ENCODE assay signal across 11 mouse cellular contexts in the genomic region with DNA sequence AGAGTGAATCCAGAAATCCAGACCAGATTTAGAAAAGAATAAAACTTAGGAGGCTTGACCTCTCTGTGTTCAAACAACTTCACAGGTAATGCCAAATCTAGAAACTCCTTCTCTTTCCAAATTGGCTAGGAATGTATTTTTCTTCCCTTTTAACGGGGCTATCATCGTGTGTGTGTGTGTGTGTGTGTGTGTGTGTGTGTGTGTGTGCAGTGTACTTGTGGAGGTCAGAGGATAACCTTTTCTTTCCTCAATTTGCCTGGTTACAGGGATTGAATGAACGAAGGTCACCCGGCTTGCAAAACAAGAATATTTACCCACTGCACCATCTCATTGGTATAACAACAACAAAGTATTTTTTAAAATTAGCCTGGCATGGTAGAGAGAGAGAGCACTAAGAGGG. TPM values are rescaled to one million over a fixed set of nuclear protein-coding genes. Genes with fewer than 3 reads are reported as not detected.
DNase-seq lines count a peak whose midpoint lies in the region; ATAC-seq and TF ChIP-seq lines count a peak whose summit lies in the region.
"Had no signal": no experiment of that assay in that cellular context is flagged by ENCODE, and none has a peak within 500 bp of the region (broad histone marks: within the 10 kb centered on the region; RNA-seq: fewer than 3 reads in every experiment).

No protein-coding gene starts in this region.

- H3K9ac ChIP-seq in hindbrain, postnatal 0 days (replicated peaks; ENCODE audit: low read length): no peak overlapping the region
- H3K9ac ChIP-seq in lung, postnatal 0 days (replicated peaks; ENCODE audit: low read depth): no peak overlapping the region
- no peak overlapping the region for H3K9ac ChIP-seq in intestine, postnatal 0 days (ENCODE audit: low read depth, low read length)
- H3K9ac ChIP-seq in stomach, embryonic 16.5 days (ENCODE audit: low read length): no peak overlapping the region
- H3K9ac ChIP-seq: midbrain, embryonic 15.5 days had no signal

- 81% methylated on average over 4 of the region's 4 CpGs for WGBS in hindbrain, embryonic 10.5 days
- 81% methylated on average over 4 of the region's 4 CpGs for WGBS in hindbrain, postnatal 0 days
- 53% methylated on average over 3 of the region's 4 CpGs for whole genome bisulfite sequencing in lung, postnatal 0 days
- 65% methylated on average over 4 of the region's 4 CpGs for WGBS in intestine, postnatal 0 days
- 70% methylated on average over 4 of the region's 4 CpGs for WGBS in stomach, embryonic 16.5 days

- no peaks in the 10 kb centered on the region for H3K36me3 ChIP-seq in hindbrain, embryonic 10.5 days
- H3K36me3 ChIP-seq in hindbrain, postnatal 0 days (ENCODE audit: insufficient read depth, low read length): no peaks in the 10 kb centered on the region
- no peaks in the 10 kb centered on the region for H3K36me3 ChIP-seq in lung, postnatal 0 days (ENCODE audit: insufficient read depth, low read length)
- H3K36me3 ChIP-seq in intestine, postnatal 0 days (ENCODE audit: control insufficient read depth, insufficient read depth): no peaks in the 10 kb centered on the region
- no peaks in the 10 kb centered on the region for H3K36me3 ChIP-seq in stomach, embryonic 16.5 days (ENCODE audit: control insufficient read depth, insufficient read depth, low read length)
- H3K36me3 ChIP-seq: midbrain, embryonic 15.5 days had no signal

- H3K27me3 ChIP-seq in hindbrain, embryonic 10.5 days (ENCODE audit: insufficient read depth, poor library complexity, severe bottlenecking): peaks cover 30% of the 10 kb centered on the region
- H3K27me3 ChIP-seq in hindbrain, postnatal 0 days (ENCODE audit: insufficient read depth, low read length): no peaks in the 10 kb centered on the region
- H3K27me3 ChIP-seq in lung, postnatal 0 days (replicated peaks; ENCODE audit: insufficient read depth, low read length): no peaks in the 10 kb centered on the region
- H3K27me3 ChIP-seq in intestine, postnatal 0 days (replicated peaks; ENCODE audit: control insufficient read depth, insufficient read depth, low read length): no peaks in the 10 kb centered on the region
- no peaks in the 10 kb centered on the region for H3K27me3 ChIP-seq in stomach, embryonic 16.5 days (ENCODE audit: control insufficient read depth, insufficient read depth, low read length)

- TF ChIP-seq CTCF in hindbrain, postnatal 0 days (IDR thresholded peaks at IDR 0.05; ENCODE audit: low read depth): no peak
- no peak for TF ChIP-seq CTCF in lung, postnatal 0 days (IDR thresholded peaks at IDR 0.05)
- TF ChIP-seq CTCF in intestine, postnatal 0 days (IDR thresholded peaks at IDR 0.05; ENCODE audit: low read depth): no peak

- peaks cover 13% of the 10 kb centered on the region for H3K4me1 ChIP-seq in hindbrain, embryonic 10.5 days (replicated peaks)
- H3K4me1 ChIP-seq in hindbrain, postnatal 0 days (ENCODE audit: insufficient read depth, low read length): 0 out of 2 replicates have a peak, but pooled peaks cover 6% of the 10 kb centered on the region
- H3K4me1 ChIP-seq in lung, postnatal 0 days (ENCODE audit: insufficient read depth, low read depth, low read length): no peaks in the 10 kb centered on the region
- 0 out of 2 replicates have a peak, but pooled peaks cover 4% of the 10 kb centered on the region for H3K4me1 ChIP-seq in intestine, postnatal 0 days (replicated peaks; ENCODE audit: control insufficient read depth, insufficient read depth, low read length)
- peaks cover 15% of the 10 kb centered on the region for H3K4me1 ChIP-seq in stomach, embryonic 16.5 days (ENCODE audit: control insufficient read depth, insufficient read depth, low read length)

- no peak overlapping the region for H3K27ac ChIP-seq in hindbrain, embryonic 10.5 days
- H3K27ac ChIP-seq in hindbrain, postnatal 0 days: no peak overlapping the region
- peak overlapping the region; percentile 15; the same call in 1 of the 2 replicates for H3K27ac ChIP-seq in lung, postnatal 0 days (ENCODE audit: low read length)
- no peak overlapping the region for H3K27ac ChIP-seq in intestine, postnatal 0 days (ENCODE audit: low read depth, low read length)
- H3K27ac ChIP-seq in stomach, embryonic 16.5 days (ENCODE audit: low read length): no peak overlapping the region
- H3K27ac ChIP-seq: midbrain, embryonic 15.5 days had no signal

- no peak for TF ChIP-seq EP300 in lung, postnatal 0 days (IDR thresholded peaks at IDR 0.05)

- ATAC-seq in hindbrain, postnatal 0 days: no peak
- ATAC-seq in lung, postnatal 0 days: no peak
- ATAC-seq in intestine, postnatal 0 days: no peak
- ATAC-seq in stomach, embryonic 16.5 days (ENCODE audit: insufficient read depth, low FRiP score): no peak

- H3K9me3 ChIP-seq in hindbrain, embryonic 10.5 days: no peaks in the 10 kb centered on the region
- H3K9me3 ChIP-seq in hindbrain, postnatal 0 days (ENCODE audit: low read length): no peaks in the 10 kb centered on the region
- no peaks in the 10 kb centered on the region for H3K9me3 ChIP-seq in lung, postnatal 0 days (ENCODE audit: low read length)
- 0 out of 2 replicates have a peak, but pooled peaks cover 2% of the 10 kb centered on the region for H3K9me3 ChIP-seq in intestine, postnatal 0 days (ENCODE audit: control insufficient read depth)
- no peaks in the 10 kb centered on the region for H3K9me3 ChIP-seq in stomach, embryonic 16.5 days (replicated peaks; ENCODE audit: control insufficient read depth, low read length)
- H3K9me3 ChIP-seq: midbrain, embryonic 15.5 days had no signal

- 0 out of 2 replicates have a peak overlapping the region, but pooled peaks have one; percentile 61 for H3K4me3 ChIP-seq in hindbrain, embryonic 10.5 days
- H3K4me3 ChIP-seq in hindbrain, postnatal 0 days (ENCODE audit: low read length): no peak overlapping the region
- H3K4me3 ChIP-seq in lung, postnatal 0 days (ENCODE audit: low read depth, low read length): no peak overlapping the region; the same call in 1 of the 2 replicates
- H3K4me3 ChIP-seq in intestine, postnatal 0 days (ENCODE audit: low read depth, low read length): no peak overlapping the region
- peak overlapping the region; percentile 56; the same call in 1 of the 2 replicates for H3K4me3 ChIP-seq in stomach, embryonic 16.5 days (replicated peaks; ENCODE audit: low read length)
- H3K4me3 ChIP-seq: midbrain, embryonic 15.5 days had no signal

- H3K4me2 ChIP-seq in hindbrain, postnatal 0 days (ENCODE audit: low read depth, low read length): no peak overlapping the region
- peak overlapping the region; percentile 75 for H3K4me2 ChIP-seq in lung, postnatal 0 days (replicated peaks; ENCODE audit: low read depth, low read length)
- peak overlapping the region; percentile 92 for H3K4me2 ChIP-seq in intestine, postnatal 0 days (replicated peaks; ENCODE audit: low read depth)
- peak overlapping the region; percentile 96 for H3K4me2 ChIP-seq in stomach, embryonic 16.5 days (ENCODE audit: low read depth, low read length)

- DNase-seq in hindbrain, embryonic 10.5 days (ENCODE audit: low spot score): no peak
- DNase-seq in hindbrain, postnatal 0 days (ENCODE audit: low spot score): no peak
- DNase-seq in lung, postnatal 0 days (ENCODE audit: low spot score): no peak
- no peak for DNase-seq in lung, postnatal 10 days
- no peak for DNase-seq in urinary bladder, postnatal 14 days (ENCODE audit: low spot score)
- DNase-seq: adrenal gland, postnatal 14 days; cerebellum, adult 11-12 months; kidney, postnatal 4 days had no signal

RNA-seq across cellular contexts. Expression of gene Cd302, which starts 1.7 kb away (rescaled TPM):
- polyA plus RNA-seq in hindbrain, embryonic 10.5 days (2016; fragmentation: Nextera tagmentation; extraction: Ambion mirVana): 17.9 and 18.9 TPM in 2 replicates
- 4.9 and 6.6 TPM in 2 replicates for total RNA-seq in hindbrain, postnatal 0 days (2014; rRNA removed)
- 26.3 and 27.7 TPM in 2 replicates for polyA plus RNA-seq in hindbrain, postnatal 0 days (2015; fragmentation: Nextera tagmentation; extraction: Ambion mirVana)
- polyA plus RNA-seq in lung, postnatal 0 days (2015; fragmentation: Nextera tagmentation; extraction: Ambion mirVana): 74.9 and 87.1 TPM in 2 replicates
- 56.6 and 58.5 TPM in 2 replicates for polyA plus RNA-seq in intestine, postnatal 0 days (2015; fragmentation: Nextera tagmentation; extraction: Ambion mirVana)
- polyA plus RNA-seq in stomach, embryonic 16.5 days (2015; fragmentation: Nextera tagmentation; extraction: Ambion mirVana): 35.9 and 39.5 TPM in 2 replicates

Comparison
In these comparisons a context has a peak if more than half of its experiments do, and no peak if none do; other contexts are left out.
1. H3K4me3 ChIP-seq: peak in hindbrain, embryonic 10.5 days (single experiment) and stomach, embryonic 16.5 days (single experiment); none in hindbrain, postnatal 0 days (single experiment), lung, postnatal 0 days (single experiment) and intestine, postnatal 0 days (single experiment).